Mouse (Mus musculus) kidney, embryonic 15.5 days (tissue): ENCODE measurements around the gene Fam149a. TPM values are rescaled to one million over a fixed set of nuclear protein-coding genes. Genes with fewer than 3 reads are reported as not detected.

Source experiments
- ATAC-seq: fragments of 200-750 bp; cut with Nextera tagmentation; replicated peaks from 2 replicates; pipeline ENCODE4 v1.8.0; 2017; ENCODE audit warnings: moderate TSS enrichment; ENCODE audit not compliant: low FRiP score
- H3K27ac ChIP-seq: fragments of 300-500 bp; sonication (generic); 2 replicates; pipeline ENCODE4 v1.5.1; 2015; ENCODE audit warnings: mild to moderate bottlenecking, inconsistent platforms
- H3K27me3 ChIP-seq: fragments of 300-500 bp; sonication (generic); 2 replicates; pipeline ENCODE4 v1.6.1; 2015; ENCODE audit warnings: inconsistent platforms
- H3K36me3 ChIP-seq: fragments of 300-500 bp; sonication (generic); 2 replicates; pipeline ENCODE4 v1.6.1; 2015; ENCODE audit warnings: inconsistent platforms
- H3K4me1 ChIP-seq: fragments of 300-500 bp; sonication (generic); 2 replicates; pipeline ENCODE4 v1.6.1; 2015; ENCODE audit warnings: inconsistent platforms
- H3K4me2 ChIP-seq: fragments of 300-500 bp; sonication (generic); 2 replicates; pipeline ENCODE4 v1.6.1; 2015; ENCODE audit warnings: moderate library complexity, mild to moderate bottlenecking, inconsistent platforms
- H3K4me3 ChIP-seq: fragments of 300-500 bp; sonication (generic); replicated peaks from 2 replicates; pipeline ENCODE4 v1.5.1; 2015; ENCODE audit warnings: mild to moderate bottlenecking, inconsistent platforms
- H3K9ac ChIP-seq: fragments of 300-500 bp; sonication (generic); 2 replicates; pipeline ENCODE4 v1.6.1; 2015; ENCODE audit warnings: mild to moderate bottlenecking, inconsistent platforms
- H3K9me3 ChIP-seq: fragments of 300-500 bp; sonication (generic); replicated peaks from 2 replicates; pipeline ENCODE4 v1.6.1; 2016; ENCODE audit warnings: inconsistent platforms
- WGBS: fragments of 180-500 bp; shearing (Covaris S2); methylation state at CpG from one replicate; pipeline ENCODE4 v1.1.7; 2015; ENCODE audit warnings: mixed read lengths; 5-methylcytosine and 5-hydroxymethylcytosine counted together
- polyA plus RNA-seq: library from polyadenylated mRNA; unstranded; fragments of >200 nt; fragmentation: Nextera tagmentation; extraction: Ambion mirVana; gene quantifications from 2 replicates; pipeline ENCODE4 v1.2.1, GENCODE M21; 2015

The Fam149a gene
- 47.0 and 48.4 TPM in 2 replicates for polyA plus RNA-seq

DNA sequence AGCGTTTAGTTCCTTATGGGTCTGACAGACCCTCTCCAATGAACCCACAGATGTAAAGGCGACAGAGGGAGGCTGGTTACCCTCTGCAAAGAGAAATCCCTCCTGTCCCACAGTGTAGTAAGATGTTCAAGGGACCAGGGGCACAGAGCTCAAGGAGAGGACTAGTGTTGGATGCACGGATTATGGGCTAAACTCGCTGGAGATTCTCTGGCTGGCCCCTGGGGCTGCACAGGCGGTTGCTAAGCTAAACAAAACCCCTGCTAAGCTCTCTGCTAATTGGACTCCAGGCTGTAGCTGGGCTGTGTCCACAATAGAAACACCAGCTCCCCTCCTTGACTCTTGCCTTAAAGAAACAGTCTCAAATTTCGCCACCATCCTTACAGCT, at the start of gene Fam149a:
Fam149a (minus strand) TSS at position 329 of the 385 bp plus-strand sequence.
- Histone ChIP-seq H3K9ac (no peak within 1 kb of the TSS), H3K4me2 (peak within 1 kb of the TSS; percentile 79), H3K4me3 (peak within 1 kb of the TSS; percentile 42), H3K4me1 (peaks cover 13% of the 10 kb centered on the region), H3K36me3 (no peaks in the 10 kb centered on the region), H3K9me3 (no peaks in the 10 kb centered on the region), H3K27me3 (peaks cover 18% of the 10 kb centered on the region), H3K27ac (no peak within 1 kb of the TSS)
- under 1% methylated on average over 6 of the region's 6 CpGs for WGBS
- ATAC-seq: peak; percentile 78

DNA sequence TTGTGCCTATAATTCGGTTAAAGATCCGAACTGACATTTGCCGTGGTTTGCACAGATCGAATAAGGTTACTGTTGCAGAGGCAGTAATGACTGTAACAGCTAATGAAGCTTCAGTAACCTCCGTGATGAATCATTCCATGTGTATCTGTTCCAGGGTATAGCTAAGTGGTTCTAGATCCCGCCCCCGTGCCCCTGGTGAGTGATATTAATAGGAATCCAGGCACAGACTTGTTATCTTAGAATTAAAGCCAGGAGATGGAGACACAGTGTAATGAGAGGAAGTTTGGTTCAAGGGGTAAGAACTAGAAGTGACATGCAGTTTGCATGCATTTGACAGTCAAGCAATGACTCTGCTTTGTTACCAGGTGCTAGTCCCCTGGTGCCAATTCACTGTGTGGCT, 38.1 kb upstream of the Fam149a start:
- Histone ChIP-seq H3K9me3 (no peaks in the 10 kb centered on the region), H3K9ac (no peak overlapping the region), H3K27me3 (no peaks in the 10 kb centered on the region), H3K4me1 (no peaks in the 10 kb centered on the region), H3K4me2 (no peak overlapping the region), H3K36me3 (no peaks in the 10 kb centered on the region), H3K27ac (no peak overlapping the region), H3K4me3 (no peak overlapping the region)
- WGBS: 89% methylated on average over 7 of the region's 7 CpGs
- ATAC-seq: no peak

DNA sequence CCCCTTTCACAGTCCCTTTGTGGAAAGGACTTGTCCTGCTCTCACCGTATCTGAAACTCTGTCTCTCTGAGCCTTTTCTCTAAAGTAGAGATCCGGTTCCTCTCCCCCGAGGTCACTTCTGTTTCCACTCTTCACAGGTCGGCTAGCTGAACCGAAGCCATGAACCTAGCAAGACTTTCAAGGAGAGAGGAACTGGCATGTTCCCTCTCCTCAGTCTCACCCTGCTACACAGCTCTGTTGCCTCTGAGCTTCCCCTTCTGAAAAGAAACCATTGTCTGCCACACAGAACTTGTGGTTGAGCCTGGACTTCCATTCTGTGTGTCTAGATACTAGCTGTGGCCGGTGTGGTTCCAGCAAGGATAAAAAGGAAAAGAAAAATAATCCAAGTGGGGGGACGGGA, 32.9 kb upstream of the Fam149a start:
- no peak for ATAC-seq
- H3K36me3 ChIP-seq: no peaks in the 10 kb centered on the region
- no peaks in the 10 kb centered on the region for H3K9me3 ChIP-seq
- no peak overlapping the region for H3K4me2 ChIP-seq
- H3K27ac ChIP-seq: no peak overlapping the region
- 73% methylated on average over 7 of the region's 7 CpGs for WGBS
- H3K4me3 ChIP-seq: no peak overlapping the region
- peaks cover 10% of the 10 kb centered on the region for H3K4me1 ChIP-seq
- H3K9ac ChIP-seq: no peak overlapping the region
- H3K27me3 ChIP-seq: no peaks in the 10 kb centered on the region

DNA sequence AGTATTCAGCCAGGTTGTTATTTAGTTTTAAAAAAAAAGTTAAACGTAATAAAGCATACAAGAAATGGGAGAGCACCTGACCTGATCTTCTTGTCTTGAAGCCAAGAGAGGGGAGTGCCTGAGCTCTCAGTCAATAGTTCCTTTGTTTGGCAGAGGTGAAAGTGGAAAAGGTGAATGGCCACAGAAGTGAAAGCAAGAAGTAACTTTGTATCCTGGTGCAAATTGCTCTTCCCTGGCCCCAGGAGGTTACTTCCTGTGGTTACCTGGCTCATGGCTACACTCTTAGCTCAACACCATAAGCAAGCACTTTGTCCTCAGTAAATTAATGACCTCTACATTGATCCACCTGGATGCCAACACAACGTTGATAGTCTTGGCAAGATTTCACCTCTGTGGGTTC, 28.8 kb upstream of the Fam149a start, which contains the start of gene Tlr3:
Tlr3 (minus strand) TSS at position 199 of the 400 bp plus-strand sequence.
- Histone ChIP-seq H3K9me3 (no peaks in the 10 kb centered on the region), H3K27ac (peak within 1 kb of the TSS; percentile 84), H3K4me1 (peaks cover 10% of the 10 kb centered on the region), H3K27me3 (no peaks in the 10 kb centered on the region), H3K4me3 (peak within 1 kb of the TSS; percentile 42), H3K9ac (peak within 1 kb of the TSS; percentile 21; the same call in 1 of the 2 replicates), H3K36me3 (no peaks in the 10 kb centered on the region), H3K4me2 (peak within 1 kb of the TSS; percentile 56)
- ATAC-seq: no peak
- 64% methylated on average over 2 of the region's 2 CpGs for WGBS

DNA sequence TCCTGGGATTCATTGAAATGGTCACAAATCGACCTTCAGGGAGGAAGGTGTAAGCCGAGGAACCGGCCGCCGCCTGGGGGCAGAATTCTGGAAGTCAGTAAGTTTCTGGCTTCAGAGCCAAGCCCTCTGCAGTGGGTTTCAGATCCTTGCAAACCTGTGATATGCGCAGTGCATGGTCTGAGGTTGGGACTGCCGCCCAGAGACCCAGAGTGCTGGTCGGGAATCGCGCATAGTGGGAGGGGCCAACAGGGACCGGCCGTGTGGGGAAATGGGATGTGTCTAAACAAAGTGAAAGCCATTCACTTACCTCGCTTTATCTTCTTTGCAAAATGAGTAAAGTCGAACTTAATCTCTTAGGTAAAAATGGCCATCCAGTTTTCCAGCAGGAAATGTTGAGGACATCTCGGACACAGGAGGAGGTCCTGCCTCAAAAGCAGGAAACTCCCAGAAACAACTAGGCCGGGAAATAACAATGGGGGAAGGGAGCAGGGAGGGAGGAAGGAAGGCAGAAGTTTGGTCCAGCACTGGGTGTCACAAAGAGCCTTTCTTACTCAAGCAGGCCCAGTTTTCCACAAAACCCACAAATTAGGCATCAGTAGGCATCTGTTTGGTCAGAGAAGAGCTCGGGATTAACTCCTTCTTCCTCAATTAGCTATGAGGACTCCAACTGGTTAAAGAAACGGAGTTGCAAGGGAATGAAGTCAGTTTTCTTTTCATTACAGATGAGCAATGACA, 28.2 kb upstream of the Fam149a start:
- Histone ChIP-seq H3K9me3 (no peaks in the 10 kb centered on the region), H3K4me2 (peak overlapping the region; percentile 56), H3K4me1 (peaks cover 10% of the 10 kb centered on the region), H3K27me3 (no peaks in the 10 kb centered on the region), H3K27ac (peak overlapping the region; percentile 84), H3K9ac (peak overlapping the region; percentile 21; the same call in 1 of the 2 replicates), H3K4me3 (peak overlapping the region; percentile 42), H3K36me3 (no peaks in the 10 kb centered on the region)
- 11% methylated on average over 18 of the region's 18 CpGs for WGBS
- ATAC-seq: peak; percentile 99

DNA sequence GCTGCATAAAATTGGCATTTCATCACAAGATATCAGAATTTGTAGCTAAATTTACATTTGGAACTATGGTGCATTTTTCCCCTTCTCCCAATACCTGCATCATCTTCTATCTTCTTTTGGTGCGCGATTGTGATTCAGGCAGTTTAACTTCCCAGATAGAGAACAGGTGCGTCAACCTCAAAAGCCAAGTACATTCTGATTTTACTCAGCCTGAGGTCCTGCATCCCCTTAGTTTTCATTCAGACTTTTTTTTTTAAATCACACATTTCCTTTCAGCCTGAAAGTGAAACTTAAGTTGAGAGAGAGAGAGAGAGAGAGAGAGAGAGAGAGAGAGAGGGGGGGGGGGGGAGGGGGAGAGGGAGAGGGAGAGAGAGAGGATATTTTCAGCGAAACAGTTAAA, 27.6 kb upstream of the Fam149a start:
- peaks cover 10% of the 10 kb centered on the region for H3K4me1 ChIP-seq
- no peaks in the 10 kb centered on the region for H3K36me3 ChIP-seq
- 53% methylated on average over 4 of the region's 4 CpGs for WGBS
- ATAC-seq: 0 out of 2 replicates have a peak, but pooled peaks have one; percentile 16
- H3K9ac ChIP-seq: no peak overlapping the region
- peak overlapping the region; percentile 42 for H3K4me3 ChIP-seq
- H3K9me3 ChIP-seq: no peaks in the 10 kb centered on the region
- peak overlapping the region; percentile 56 for H3K4me2 ChIP-seq
- no peaks in the 10 kb centered on the region for H3K27me3 ChIP-seq
- H3K27ac ChIP-seq: peak overlapping the region; percentile 84

DNA sequence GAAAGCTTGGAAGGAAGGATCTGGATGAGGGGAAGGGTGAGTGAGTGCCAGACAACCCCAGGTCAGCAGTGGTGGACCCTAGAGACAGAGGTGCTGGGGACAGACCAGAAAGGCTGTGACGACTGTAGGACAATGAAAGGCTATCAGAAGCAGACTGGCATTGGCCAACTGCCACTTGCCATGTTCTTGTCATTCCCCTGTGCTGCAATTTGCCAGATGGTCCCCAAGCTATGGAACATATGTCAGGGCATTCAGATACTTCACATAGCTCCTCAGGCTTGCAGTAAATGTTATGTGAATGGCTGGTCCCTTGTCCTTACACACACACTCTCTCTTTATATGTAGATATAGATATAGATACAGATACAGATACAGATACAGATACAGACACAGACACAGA, 1.2 kb upstream of the Fam149a start:
- Histone ChIP-seq H3K36me3 (no peaks in the 10 kb centered on the region), H3K9ac (no peak overlapping the region), H3K4me3 (no peak overlapping the region), H3K9me3 (no peaks in the 10 kb centered on the region), H3K4me2 (no peak overlapping the region), H3K27ac (no peak overlapping the region), H3K27me3 (peaks cover 18% of the 10 kb centered on the region), H3K4me1 (peaks cover 13% of the 10 kb centered on the region)
- ATAC-seq: no peak
- WGBS: 44% methylated on average over 1 of the region's 1 CpGs

DNA sequence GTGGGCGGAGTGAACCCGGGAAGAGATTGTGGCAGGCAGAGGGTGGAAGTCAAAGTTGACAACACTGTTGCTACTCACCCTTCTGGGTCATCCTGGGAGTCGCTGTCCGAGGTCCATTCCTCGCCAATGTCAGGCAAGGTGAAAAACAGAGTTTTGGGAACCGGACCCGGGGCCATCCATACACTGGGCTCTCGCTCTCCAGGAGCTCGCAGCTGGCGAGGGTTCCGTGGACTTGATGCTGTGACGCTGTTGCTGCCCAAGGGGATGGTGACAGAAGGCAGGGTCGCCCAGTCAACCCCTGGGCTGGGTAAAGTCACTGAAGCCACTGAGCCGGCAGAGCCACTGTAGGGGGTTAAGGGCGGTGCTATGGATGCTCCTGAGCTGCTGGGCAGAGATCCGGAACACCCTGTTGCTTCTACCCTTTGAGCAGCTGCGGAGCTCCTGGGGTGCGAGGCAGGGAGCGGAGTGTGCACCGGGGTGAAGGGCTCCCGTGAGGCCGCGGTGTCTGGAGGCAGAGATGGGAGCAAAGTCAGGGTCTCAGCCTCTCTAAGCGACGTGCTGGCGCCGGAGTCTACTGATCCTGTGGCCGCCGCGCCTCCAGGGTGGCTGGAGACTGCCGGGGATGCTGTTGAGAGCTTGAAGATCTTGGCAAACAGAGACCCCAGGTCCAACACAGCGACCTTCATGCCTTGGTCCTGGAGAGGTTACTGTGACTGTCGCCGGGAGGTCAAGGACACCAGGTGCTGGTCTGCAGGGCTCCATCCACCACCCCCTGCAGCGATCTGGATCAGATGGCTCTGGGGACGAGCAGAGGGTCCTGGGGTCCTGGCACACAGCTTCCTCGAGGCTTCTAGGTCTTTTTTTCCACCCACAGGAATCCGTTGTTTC, 772 bp downstream of the Fam149a start:
- Histone ChIP-seq H3K27me3 (peaks cover 18% of the 10 kb centered on the region), H3K4me1 (peaks cover 13% of the 10 kb centered on the region), H3K9me3 (no peaks in the 10 kb centered on the region), H3K4me2 (peak overlapping the region; percentile 79), H3K9ac (no peak overlapping the region), H3K36me3 (no peaks in the 10 kb centered on the region), H3K27ac (no peak overlapping the region), H3K4me3 (peak overlapping the region; percentile 42)
- peak; percentile 71 for ATAC-seq
- 3% methylated on average over 38 of the region's 38 CpGs for WGBS

DNA sequence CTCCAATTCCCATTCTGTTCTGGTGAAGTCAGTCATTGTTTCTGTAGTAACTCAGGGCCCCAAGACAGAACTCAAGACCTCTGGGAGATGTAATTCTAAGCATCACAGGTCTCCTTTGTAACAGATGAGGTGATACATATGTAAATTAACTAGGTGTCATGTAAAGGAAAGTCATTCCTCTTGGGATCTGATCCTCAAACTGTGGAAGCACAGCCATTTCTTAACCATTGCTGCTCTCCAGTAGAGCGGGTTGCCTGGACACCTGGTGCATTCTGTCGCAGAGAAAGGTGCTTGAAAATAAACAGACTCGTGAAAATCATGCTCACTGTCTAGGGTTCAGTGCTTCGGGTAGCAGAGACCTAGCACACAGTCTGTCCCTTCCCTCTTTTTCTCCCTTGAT, 1.5 kb downstream of the Fam149a start:
- Histone ChIP-seq H3K4me3 (peak overlapping the region; percentile 42; the same call in 1 of the 2 replicates), H3K9ac (no peak overlapping the region)
- 0 out of 2 replicates have a peak, but pooled peaks have one; percentile 13 for ATAC-seq

DNA sequence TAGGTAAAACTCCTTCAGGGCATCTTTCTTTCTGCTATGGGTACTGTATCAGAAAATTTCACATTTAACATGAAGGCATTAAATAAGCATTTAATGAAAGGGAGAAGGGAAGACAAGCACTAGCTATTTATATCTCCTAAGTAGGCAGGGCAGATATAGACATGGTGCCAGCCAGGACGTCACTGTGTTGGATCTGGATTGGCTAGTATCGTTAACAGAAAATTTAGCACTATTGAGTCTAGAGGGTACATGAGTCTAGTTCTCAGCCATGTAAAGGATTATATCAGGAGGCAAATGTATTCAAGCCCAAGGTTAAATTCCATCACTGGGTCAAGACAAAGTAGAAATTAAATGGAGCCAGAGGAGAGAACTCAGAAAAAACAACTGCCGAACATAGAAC, 8.0 kb downstream of the Fam149a start:
- ATAC-seq: no peak
- H3K27ac ChIP-seq: no peak overlapping the region
- H3K36me3 ChIP-seq: no peaks in the 10 kb centered on the region
- H3K9me3 ChIP-seq: no peaks in the 10 kb centered on the region
- no peak overlapping the region for H3K4me2 ChIP-seq
- no peak overlapping the region for H3K4me3 ChIP-seq
- H3K27me3 ChIP-seq: no peaks in the 10 kb centered on the region
- no peaks in the 10 kb centered on the region for H3K4me1 ChIP-seq
- no peak overlapping the region for H3K9ac ChIP-seq
- WGBS: 83% methylated on average over 3 of the region's 3 CpGs

More for the DNA sequence above, 1.5 kb downstream of the Fam149a start:
- Histone ChIP-seq H3K4me2 (peak overlapping the region; percentile 79), H3K9me3 (no peaks in the 10 kb centered on the region), H3K27me3 (peaks cover 18% of the 10 kb centered on the region), H3K36me3 (no peaks in the 10 kb centered on the region), H3K4me1 (peaks cover 13% of the 10 kb centered on the region), H3K27ac (no peak overlapping the region)
- WGBS: 19% methylated on average over 4 of the region's 4 CpGs

DNA sequence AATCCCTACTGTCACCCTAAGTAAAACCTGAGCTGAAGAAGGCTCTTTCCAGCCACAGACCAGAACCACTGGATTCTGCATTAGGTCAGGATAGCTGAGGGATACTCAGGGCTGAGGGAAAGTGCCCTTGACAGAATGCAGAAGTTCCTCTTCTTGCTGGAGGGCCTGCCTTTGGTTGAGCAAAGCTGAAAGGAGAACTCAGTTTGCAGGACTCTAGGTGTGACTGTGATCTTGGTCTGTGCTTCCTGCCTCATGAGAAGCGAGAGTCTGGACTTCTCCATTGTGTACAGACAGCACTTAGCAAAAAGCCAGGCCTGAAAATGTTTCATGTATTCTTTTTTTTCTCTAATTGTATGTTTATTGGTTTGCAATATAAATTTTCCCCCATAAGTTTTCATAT, 14.9 kb downstream of the Fam149a start:
- 91% methylated on average over 1 of the region's 1 CpGs for WGBS
- Histone ChIP-seq H3K4me2 (no peak overlapping the region), H3K4me1 (no peaks in the 10 kb centered on the region), H3K4me3 (no peak overlapping the region), H3K27me3 (no peaks in the 10 kb centered on the region), H3K9ac (no peak overlapping the region), H3K36me3 (no peaks in the 10 kb centered on the region), H3K27ac (no peak overlapping the region), H3K9me3 (no peaks in the 10 kb centered on the region)
- no peak for ATAC-seq

DNA sequence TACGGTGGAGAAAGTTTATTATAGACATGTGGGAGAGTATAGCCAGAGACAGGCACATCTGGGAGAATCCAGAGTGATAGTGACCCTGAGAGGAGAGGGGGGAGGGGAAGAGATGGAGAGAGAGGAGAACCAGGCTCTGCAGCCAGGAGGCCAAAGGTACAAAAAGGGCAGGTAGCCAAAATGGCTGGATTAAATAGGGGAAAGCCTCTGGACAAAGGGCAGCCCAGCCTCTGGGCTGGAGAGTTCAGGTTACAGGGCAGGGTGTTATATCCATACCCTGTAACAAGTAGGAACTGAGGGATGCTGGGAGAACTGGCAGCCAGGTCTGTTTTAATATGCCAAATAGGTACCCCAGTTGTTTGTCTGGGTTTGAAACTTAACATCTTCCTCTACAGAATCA, 18.9 kb downstream of the Fam149a start:
- Histone ChIP-seq H3K9ac (no peak overlapping the region), H3K27ac (no peak overlapping the region), H3K9me3 (no peaks in the 10 kb centered on the region), H3K4me3 (no peak overlapping the region), H3K36me3 (no peaks in the 10 kb centered on the region), H3K4me1 (peaks cover 4% of the 10 kb centered on the region; the same call in 1 of the 2 replicates), H3K4me2 (no peak overlapping the region), H3K27me3 (no peaks in the 10 kb centered on the region)
- no peak for ATAC-seq
- 62% methylated on average over 1 of the region's 1 CpGs for WGBS
